Mouse (Mus musculus): ENCODE data around the gene Oaz3.

The Oaz3 gene

GRCm38 (mm10) chr3:94404366-94405054, 39.2 kb downstream of the Oaz3 start:
- POLR2A ChIA-PET = interaction anchor here in 2 of 4 experiments (0.9 to 1.5 kb wide), 3 partner anchors 12 to 62 kb away, joined by 3 read pairs; partner anchors contain the start of gene Them5 (in 1 of the 2)
- CTCF ChIA-PET = interaction anchor here in 3 of 4 experiments (0.6 to 0.8 kb wide), 4 partner anchors 38 to 773 kb away, joined by 3 to 4 read pairs (median 3); no protein-coding TSS in a partner anchor

GRCm38 (mm10) chr3:94402451-94402850, 41.3 kb downstream of the Oaz3 start:
- ChIA-PET POLR2A (interaction anchor here in 2 of 4 experiments (0.7 to 1.6 kb wide), 3 partner anchors 11 to 158 kb away, joined by 3 read pairs; no protein-coding TSS in a partner anchor), CTCF (no interaction called here)

GRCm38 (mm10) chr3:94399663-94400310, 43.9 kb downstream of the Oaz3 start:
- CTCF ChIA-PET = interaction anchor here in 2 of 4 experiments (0.6 to 1.5 kb wide), 2 partner anchors 14 to 435 kb away, joined by 3 read pairs; no protein-coding TSS in a partner anchor
- POLR2A ChIA-PET = interaction anchor here in 1 of 4 experiments (1.4 kb wide), 1 partner anchor 23 kb away, joined by 3 read pairs; no protein-coding TSS in a partner anchor

DNA sequence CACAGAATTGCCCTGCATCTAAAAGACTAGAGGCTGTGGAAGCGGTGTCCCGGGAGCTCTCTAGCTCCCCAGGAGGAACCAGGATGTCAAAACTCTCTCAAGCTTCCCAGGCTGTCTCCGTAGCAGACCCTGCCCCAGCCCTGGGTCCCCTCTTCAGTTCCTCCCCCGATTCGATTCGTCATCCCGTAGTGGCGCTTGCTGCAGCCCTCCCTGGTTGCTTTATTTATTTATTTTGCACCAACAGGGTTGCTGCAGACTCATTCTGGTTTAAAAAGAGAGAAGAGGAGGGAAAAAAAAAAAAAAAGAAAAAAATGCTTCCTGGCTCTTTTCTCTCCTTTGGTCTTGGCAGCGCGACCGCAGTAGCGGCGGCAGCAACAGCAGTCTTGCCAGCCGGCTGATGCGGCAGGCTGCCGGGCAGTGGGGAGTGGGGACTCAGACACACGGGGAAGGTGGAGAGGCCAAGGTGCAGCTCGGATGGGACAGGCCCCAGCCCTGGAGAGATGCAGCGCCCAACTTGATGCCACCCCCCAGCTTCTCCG, 44.7 kb downstream of the Oaz3 start:
- POLR2A ChIA-PET = interaction anchor here in 1 of 4 experiments (0.7 kb wide), 1 partner anchor 27 kb away, joined by 15 read pairs; no protein-coding TSS in a partner anchor

GRCm38 (mm10) chr3:94398217-94398616, 45.5 kb downstream of the Oaz3 start, which contains the start of gene Lingo4:
Gene Lingo4 (plus strand): TSS chr3:94398517.
- POLR2A ChIA-PET = interaction anchor here in 2 of 4 experiments (0.7 kb wide), 2 partner anchors 26 to 169 kb away, joined by 13 to 15 read pairs; no protein-coding TSS in a partner anchor
- CTCF ChIA-PET = interaction anchor here in 1 of 4 experiments (0.7 to 1.5 kb wide), 2 partner anchors 13 to 59 kb away, joined by 3 read pairs; no protein-coding TSS in a partner anchor

More for the DNA sequence above, 44.7 kb downstream of the Oaz3 start:
- CTCF ChIA-PET = interaction anchor here in 2 of 4 experiments (0.5 to 1.5 kb wide), 4 partner anchors 14 to 360 kb away, joined by 3 to 5 read pairs (median 3); no protein-coding TSS in a partner anchor

GRCm38 (mm10) chr3:94396851-94397250, 46.9 kb downstream of the Oaz3 start:
- POLR2A ChIA-PET = interaction anchor here in 1 of 4 experiments (1.2 kb wide), 1 partner anchor 56 kb away, joined by 4 read pairs; no protein-coding TSS in a partner anchor
- CTCF ChIA-PET = no interaction called here

DNA sequence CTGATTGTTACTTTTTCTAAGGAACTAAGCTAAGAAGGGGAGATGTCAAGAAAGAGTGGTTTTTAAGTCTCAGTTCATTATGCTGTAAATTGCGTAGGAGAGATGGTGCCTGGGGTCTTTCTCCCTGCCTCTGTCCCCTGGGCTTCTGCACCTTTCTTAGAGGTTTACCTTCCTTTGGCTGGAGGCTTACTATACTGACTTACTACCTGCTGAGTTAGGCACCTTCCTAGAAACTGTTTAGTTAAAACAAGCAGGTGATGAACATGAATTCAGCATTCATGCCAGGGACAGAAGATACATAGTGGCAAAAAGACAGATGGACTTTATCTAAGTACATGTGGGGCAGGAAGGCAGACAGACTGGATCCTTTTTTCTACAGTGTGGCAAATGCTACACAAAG, 47.4 kb downstream of the Oaz3 start:
- CTCF ChIA-PET = no interaction called here
- POLR2A ChIA-PET = interaction anchor here in 1 of 4 experiments (1.2 kb wide), 1 partner anchor 56 kb away, joined by 4 read pairs; no protein-coding TSS in a partner anchor

- POLR2A ChIA-PET = interaction anchor here in 2 of 4 experiments (0.5 to 1.3 kb wide), 2 partner anchors 11 to 63 kb away, joined by 3 read pairs; no protein-coding TSS in a partner anchor
- CTCF ChIA-PET = no interaction called here
These were observed 50.7 kb downstream of the Oaz3 start for GRCm38 (mm10) chr3:94393049-94393448.

GRCm38 (mm10) chr3:94392128-94392527, 51.6 kb downstream of the Oaz3 start:
- ChIA-PET CTCF (interaction anchor here in 1 of 4 experiments (0.6 kb wide), 1 partner anchor 88 kb away, joined by 3 read pairs; the partner anchor contains the start of gene Riiad1), POLR2A (interaction anchor here in 1 of 4 experiments (1.1 to 1.3 kb wide), 2 partner anchors 12 to 18 kb away, joined by 3 read pairs; no protein-coding TSS in a partner anchor)

DNA sequence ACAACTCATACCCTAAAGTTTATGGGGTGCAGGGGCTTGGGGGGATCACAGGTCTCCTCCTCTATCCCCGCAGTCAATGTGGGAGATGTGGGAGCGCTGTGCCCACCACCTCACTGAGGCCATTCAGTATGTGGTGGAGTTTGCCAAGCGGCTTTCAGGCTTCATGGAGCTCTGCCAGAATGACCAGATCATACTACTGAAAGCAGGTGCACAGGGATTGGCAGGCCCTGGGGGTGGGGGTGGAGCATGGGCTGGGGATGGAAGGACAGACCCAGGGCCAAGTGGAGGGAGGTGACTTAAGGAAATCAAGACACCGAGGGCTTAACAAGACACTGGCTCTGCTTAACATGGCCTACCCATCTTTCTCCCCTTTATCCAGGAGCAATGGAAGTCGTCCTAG, 52.7 kb downstream of the Oaz3 start:
- POLR2A ChIA-PET = interaction anchor here in 1 of 4 experiments (0.7 kb wide), 1 partner anchor 11 kb away, joined by 3 read pairs; no protein-coding TSS in a partner anchor
- CTCF ChIA-PET = interaction anchor here in 1 of 4 experiments (0.8 kb wide), 1 partner anchor 111 kb away, joined by 3 read pairs; no protein-coding TSS in a partner anchor

DNA sequence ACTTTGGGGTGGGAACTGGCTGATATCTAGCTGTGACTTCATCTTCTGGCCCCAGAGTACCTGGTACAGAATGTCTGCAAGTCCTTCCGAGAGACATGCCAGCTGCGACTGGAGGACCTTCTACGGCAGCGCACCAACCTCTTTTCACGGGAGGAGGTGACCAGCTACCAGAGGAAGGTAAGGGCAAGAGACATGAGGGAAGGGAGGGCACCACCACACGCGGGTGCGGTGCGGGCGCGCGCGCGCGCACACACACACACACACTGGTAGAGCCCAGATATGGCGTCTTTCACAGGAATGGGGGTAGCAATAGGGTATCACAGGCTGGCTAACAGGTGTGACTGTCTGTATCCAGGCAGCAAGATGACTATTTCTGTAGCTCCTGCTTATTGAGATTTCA, 54.3 kb downstream of the Oaz3 start:
- CTCF ChIA-PET = interaction anchor here in 1 of 4 experiments (0.7 kb wide), 1 partner anchor 23 kb away, joined by 4 read pairs; no protein-coding TSS in a partner anchor
- POLR2A ChIA-PET = interaction anchor here in 1 of 4 experiments (1.4 kb wide), 1 partner anchor 18 kb away, joined by 3 read pairs; no protein-coding TSS in a partner anchor

DNA sequence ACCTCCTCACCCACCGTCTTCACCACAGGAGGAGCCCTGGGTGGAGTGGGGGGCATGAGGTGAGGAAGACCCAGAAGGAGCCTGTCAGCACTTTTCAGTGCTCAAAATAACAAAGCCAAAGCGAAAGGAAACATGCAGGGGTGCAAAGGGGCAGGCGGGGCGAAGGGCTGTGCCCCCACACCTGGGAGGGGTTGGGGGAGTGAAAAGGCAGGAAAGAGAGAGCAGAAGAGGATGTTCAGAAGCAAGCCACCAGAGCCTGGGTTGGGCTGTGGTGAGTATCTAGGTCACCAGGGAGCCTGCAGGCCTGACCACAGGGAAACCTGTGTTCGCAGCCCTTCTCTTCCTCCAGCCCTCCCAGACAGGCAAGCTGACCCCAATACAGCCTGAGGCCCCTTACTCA, 55.7 kb downstream of the Oaz3 start:
- CTCF ChIA-PET = no interaction called here
- POLR2A ChIA-PET = no interaction called here

DNA sequence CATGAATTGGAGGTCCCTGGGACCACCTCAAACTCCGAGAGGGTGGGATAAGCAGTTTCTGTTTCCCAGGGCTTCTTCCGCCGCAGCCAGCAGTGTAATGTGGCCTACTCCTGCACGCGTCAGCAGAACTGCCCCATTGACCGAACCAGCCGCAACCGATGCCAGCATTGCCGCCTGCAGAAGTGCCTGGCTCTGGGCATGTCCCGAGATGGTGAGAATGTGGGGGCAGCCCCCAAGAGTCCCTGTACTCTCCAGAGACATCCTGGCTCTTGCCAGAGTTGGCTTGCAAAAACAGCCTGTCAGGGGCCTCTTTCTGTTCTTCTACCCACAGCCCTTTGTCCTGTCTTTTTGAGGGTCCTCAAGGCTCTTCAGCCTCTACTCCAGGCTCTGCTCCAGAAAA, 56.3 kb downstream of the Oaz3 start:
- POLR2A ChIA-PET = interaction anchor here in 1 of 4 experiments (1.0 kb wide), 1 partner anchor 40 kb away, joined by 3 read pairs; no protein-coding TSS in a partner anchor
- CTCF ChIA-PET = no interaction called here

DNA sequence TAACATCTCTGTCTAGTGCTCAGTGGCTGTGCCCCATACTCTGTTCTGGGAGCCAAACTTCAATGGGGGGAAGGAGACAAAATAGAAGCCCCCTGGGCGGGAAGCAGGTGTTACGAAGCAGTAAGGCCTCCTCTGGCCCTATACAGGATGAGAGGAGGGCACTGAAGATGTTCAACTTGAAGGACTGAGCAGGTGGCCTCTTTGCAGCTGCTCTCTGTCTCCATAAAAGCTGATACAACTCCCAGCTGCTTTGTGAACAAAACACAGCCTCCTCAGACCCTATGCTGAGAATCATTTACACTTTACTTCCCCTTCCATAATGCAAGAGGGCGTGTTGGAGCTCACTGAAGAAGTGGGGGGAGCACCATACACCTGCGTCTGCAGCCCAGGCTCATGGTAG, 57.0 kb downstream of the Oaz3 start:
- CTCF ChIA-PET = no interaction called here
- POLR2A ChIA-PET = interaction anchor here in 1 of 4 experiments (1.0 kb wide), 1 partner anchor 39 kb away, joined by 3 read pairs; no protein-coding TSS in a partner anchor

- POLR2A ChIA-PET = no interaction called here
These were observed 60.2 kb downstream of the Oaz3 start for GRCm38 (mm10) chr3:94383476-94383875.

More at GRCm38 (mm10) chr3:94383476-94383875, 60.2 kb downstream of the Oaz3 start:
- CTCF ChIA-PET = interaction anchor here in 1 of 4 experiments (1.0 kb wide), 1 partner anchor 17 kb away, joined by 3 read pairs; no protein-coding TSS in a partner anchor
